Mouse (Mus musculus) adrenal gland, adult 2 months (tissue): Measurements from ENCODE around the gene Ttc21b. TPM values are rescaled to one million over a fixed set of nuclear protein-coding genes. Genes with fewer than 3 reads are reported as not detected.

Source experiments
- DNase-seq: peaks from one replicate; pipeline ENCODE4 v3.0.0; 2021
- polyA plus RNA-seq: library from polyadenylated mRNA; depleted of rRNA; stranded (reverse); fragments of >200 nt; gene quantifications from 2 replicates; pipeline ENCODE4 v1.2.3, GENCODE M21; 2012; rRNA removed
- total RNA-seq, 2 experiments: library from RNA; stranded (reverse); gene quantifications; 2 replicates each; pipeline ENCODE4 v1.2.3; 2021

Ttc21b gene
- total and polyA plus RNA-seq, 3 experiments = 1.9 to 8.4 (median 8.3) TPM

- DNase-seq = no peak
Measured at GRCm38 (mm10) chr2:66171643-66172042, 84.8 kb downstream of the Ttc21b start.

- DNase-seq = no peak
Measured at GRCm38 (mm10) chr2:66170721-66171120, 85.7 kb downstream of the Ttc21b start.

GRCm38 (mm10) chr2:66165025-66165424 lies 91.4 kb downstream of the Ttc21b start:
- no peak for DNase-seq

GRCm38 (mm10) chr2:66158140-66158915 lies 98.1 kb downstream of the Ttc21b start:
- DNase-seq = no peak

- DNase-seq = no peak
Measured at GRCm38 (mm10) chr2:66151436-66151835, 105.0 kb downstream of the Ttc21b start.

- no peak for DNase-seq
Measured at GRCm38 (mm10) chr2:66150531-66150930, 105.9 kb downstream of the Ttc21b start.

- no peak for DNase-seq
Measured at GRCm38 (mm10) chr2:66148654-66149230, 107.7 kb downstream of the Ttc21b start.

GRCm38 (mm10) chr2:66146473-66146872 lies 109.9 kb downstream of the Ttc21b start:
- DNase-seq = no peak

- no peak for DNase-seq
Measured at GRCm38 (mm10) chr2:66144770-66145169, 111.6 kb downstream of the Ttc21b start.

- DNase-seq = no peak
Measured at GRCm38 (mm10) chr2:66143284-66143683, 113.1 kb downstream of the Ttc21b start.

- DNase-seq = no peak
Measured at GRCm38 (mm10) chr2:66142711-66143110, 113.7 kb downstream of the Ttc21b start.

- no peak for DNase-seq
Measured at GRCm38 (mm10) chr2:66142268-66142667, 114.1 kb downstream of the Ttc21b start.

- DNase-seq = no peak
Measured at GRCm38 (mm10) chr2:66140246-66140645, 116.2 kb downstream of the Ttc21b start.

Other genes starting within 250 kb of the Ttc21b start
- 1 to 10 TPM; 1.2 to 1.7 TPM for gene Galnt3, start 131.6 kb downstream of the Ttc21b start, total RNA-seq
- gene Galnt3, start 131.6 kb downstream of the Ttc21b start, polyA plus RNA-seq = 0.13 and 0.42 TPM in 2 replicates
- under 1 TPM; 0.14 to 0.24 TPM for gene Scn1a, start 184.2 kb upstream of the Ttc21b start, total RNA-seq
- gene Scn1a, start 184.2 kb upstream of the Ttc21b start, polyA plus RNA-seq = 0.04 TPM in 1 of 2 replicates, not detected in the other